Mouse (Mus musculus) MEL (cell line): Measurements from ENCODE around the gene Gm3250. TPM values are rescaled to one million over a fixed set of nuclear protein-coding genes. Genes with fewer than 3 reads are reported as not detected.

Source experiments
- polyA plus RNA-seq, 2 experiments: library from polyadenylated mRNA; stranded (reverse) in 1 of 2; unstranded in 1 of 2; fragments of >175 nt in 1 of 2; fragments of >200 nt in 1 of 2; gene quantifications; 2 replicates each; pipeline versions ENCODE4 v1.2.1 to v1.2.4; 2012; ENCODE audit warnings: low replicate concordance in 2 of 2, low read depth in 1 of 2; ENCODE audit not compliant: insufficient read length in 2 of 2, insufficient read depth in 1 of 2, missing spikeins in 1 of 2
- total RNA-seq: library from RNA; depleted of rRNA; stranded (reverse); fragments of 300-350 nt; gene quantifications from 2 replicates; pipeline ENCODE4 v1.2.3, GENCODE M21; 2012; rRNA removed

Gm3250 gene
- total and polyA plus RNA-seq, 3 experiments: not detected

Other genes starting within 250 kb of the Gm3250 start
Only the 30 nearest of the 31 such genes appear.
- gene Pttg1ip, start 200.8 kb downstream of the Gm3250 start, total RNA-seq: 41.1 and 50.4 TPM in 2 replicates
- gene Pttg1ip, start 200.8 kb downstream of the Gm3250 start, polyA plus RNA-seq: 10 to 100 TPM in 1 of 2 experiments, not detected in 1; 53.1 TPM
- 145 and 151 TPM in 2 replicates for gene Sumo3, start 176.4 kb downstream of the Gm3250 start, total RNA-seq
- gene Sumo3, start 176.4 kb downstream of the Gm3250 start, polyA plus RNA-seq: 100 to 1,000 TPM in 1 of 2 experiments, not detected in 1; 342 TPM
- gene Gm49325, start 176.3 kb downstream of the Gm3250 start, total RNA-seq: 3.5 and 3.7 TPM in 2 replicates
- gene Gm49325, start 176.3 kb downstream of the Gm3250 start, polyA plus RNA-seq: 1 to 10 TPM in 1 of 2 experiments, not detected in 1; 1.0 TPM
- gene Ube2g2, start 160.3 kb downstream of the Gm3250 start, total RNA-seq: 55.2 and 62.4 TPM in 2 replicates
- gene Ube2g2, start 160.3 kb downstream of the Gm3250 start, polyA plus RNA-seq: 100 to 1,000 TPM in 1 of 2 experiments, not detected in 1; 112 TPM
- gene Tspear, start 96.0 kb downstream of the Gm3250 start, total RNA-seq: 1.2 and 1.8 TPM in 2 replicates
- gene Tspear, start 96.0 kb downstream of the Gm3250 start, polyA plus RNA-seq: 1 to 10 TPM in 1 of 2 experiments, not detected in 1; 3.8 TPM
- gene Gm19402, start 91.8 kb downstream of the Gm3250 start, total RNA-seq: not detected in 2 replicates
- gene Gm19402, start 91.8 kb downstream of the Gm3250 start, polyA plus RNA-seq: not detected
- gene Gm9508, start 85.3 kb downstream of the Gm3250 start, total RNA-seq: not detected in 2 replicates
- not detected for gene Gm9508, start 85.3 kb downstream of the Gm3250 start, polyA plus RNA-seq
- gene Gm10272, start 75.9 kb downstream of the Gm3250 start, total RNA-seq: not detected in 2 replicates
- gene Gm10272, start 75.9 kb downstream of the Gm3250 start, polyA plus RNA-seq: not detected
- gene Gm10024, start 71.1 kb downstream of the Gm3250 start, total RNA-seq: not detected in 2 replicates
- not detected for gene Gm10024, start 71.1 kb downstream of the Gm3250 start, polyA plus RNA-seq
- not detected in 2 replicates for gene Gm10142, start 66.7 kb downstream of the Gm3250 start, total RNA-seq
- gene Gm10142, start 66.7 kb downstream of the Gm3250 start, polyA plus RNA-seq: not detected
- not detected in 2 replicates for gene Krtap12-1, start 61.9 kb downstream of the Gm3250 start, total RNA-seq
- gene Krtap12-1, start 61.9 kb downstream of the Gm3250 start, polyA plus RNA-seq: not detected
- gene Gm10100, start 56.1 kb downstream of the Gm3250 start, total RNA-seq: not detected in 2 replicates
- gene Gm10100, start 56.1 kb downstream of the Gm3250 start, polyA plus RNA-seq: not detected
- not detected in 2 replicates for gene Gm18596, start 39.9 kb downstream of the Gm3250 start, total RNA-seq
- not detected for gene Gm18596, start 39.9 kb downstream of the Gm3250 start, polyA plus RNA-seq
- gene Gm9736, start 31.2 kb downstream of the Gm3250 start, total RNA-seq: not detected in 2 replicates
- not detected for gene Gm9736, start 31.2 kb downstream of the Gm3250 start, polyA plus RNA-seq
- gene Gm3233, start 22.9 kb downstream of the Gm3250 start, total RNA-seq: not detected in 2 replicates
- not detected for gene Gm3233, start 22.9 kb downstream of the Gm3250 start, polyA plus RNA-seq
- gene Gm3238, start 11.2 kb downstream of the Gm3250 start, total RNA-seq: not detected in 2 replicates
- gene Gm3238, start 11.2 kb downstream of the Gm3250 start, polyA plus RNA-seq: not detected
- not detected in 2 replicates for gene Gm7138, start 5.6 kb downstream of the Gm3250 start, total RNA-seq
- gene Gm7138, start 5.6 kb downstream of the Gm3250 start, polyA plus RNA-seq: not detected
- not detected in 2 replicates for gene Gm7137, start 5.7 kb upstream of the Gm3250 start, total RNA-seq
- gene Gm7137, start 5.7 kb upstream of the Gm3250 start, polyA plus RNA-seq: not detected
- not detected in 2 replicates for gene Gm9639, start 12.5 kb upstream of the Gm3250 start, total RNA-seq
- gene Gm9639, start 12.5 kb upstream of the Gm3250 start, polyA plus RNA-seq: not detected
- gene Gm19668, start 16.6 kb upstream of the Gm3250 start, total RNA-seq: not detected in 2 replicates
- not detected for gene Gm19668, start 16.6 kb upstream of the Gm3250 start, polyA plus RNA-seq
- not detected in 2 replicates for gene Gm9507, start 29.3 kb upstream of the Gm3250 start, total RNA-seq
- gene Gm9507, start 29.3 kb upstream of the Gm3250 start, polyA plus RNA-seq: not detected
- not detected in 2 replicates for gene Gm2696, start 32.1 kb upstream of the Gm3250 start, total RNA-seq
- gene Gm2696, start 32.1 kb upstream of the Gm3250 start, polyA plus RNA-seq: not detected
- not detected in 2 replicates for gene Krtap10-4, start 44.6 kb upstream of the Gm3250 start, total RNA-seq
- gene Krtap10-4, start 44.6 kb upstream of the Gm3250 start, polyA plus RNA-seq: not detected
- gene Krtap10-10, start 53.4 kb upstream of the Gm3250 start, total RNA-seq: not detected in 2 replicates
- gene Krtap10-10, start 53.4 kb upstream of the Gm3250 start, polyA plus RNA-seq: not detected
- gene Gm36176, start 64.3 kb upstream of the Gm3250 start, total RNA-seq: not detected in 2 replicates
- gene Gm36176, start 64.3 kb upstream of the Gm3250 start, polyA plus RNA-seq: not detected
- not detected in 2 replicates for gene Gm10318, start 70.3 kb upstream of the Gm3250 start, total RNA-seq
- not detected for gene Gm10318, start 70.3 kb upstream of the Gm3250 start, polyA plus RNA-seq
- not detected in 2 replicates for gene Gm3285, start 79.4 kb upstream of the Gm3250 start, total RNA-seq
- not detected for gene Gm3285, start 79.4 kb upstream of the Gm3250 start, polyA plus RNA-seq
- gene Lrrc3, start 120.0 kb upstream of the Gm3250 start, total RNA-seq: 0.10 and 0.15 TPM in 2 replicates
- under 1 TPM in 1 of 2 experiments, not detected in 1; 0.74 TPM for gene Lrrc3, start 120.0 kb upstream of the Gm3250 start, polyA plus RNA-seq
- 5.7 and 7.8 TPM in 2 replicates for gene Trpm2, start 188.0 kb upstream of the Gm3250 start, total RNA-seq
- gene Trpm2, start 188.0 kb upstream of the Gm3250 start, polyA plus RNA-seq: 10 to 100 TPM in 1 of 2 experiments, not detected in 1; 18.5 TPM
- 9.3 and 10.7 TPM in 2 replicates for gene 1810043G02Rik, start 196.0 kb upstream of the Gm3250 start, total RNA-seq
- 10 to 100 TPM in 1 of 2 experiments, not detected in 1; 15.6 TPM for gene 1810043G02Rik, start 196.0 kb upstream of the Gm3250 start, polyA plus RNA-seq